Mouse (Mus musculus) MEL (cell line): ENCODE data around the gene Zbed6. TPM values are rescaled to one million over a fixed set of nuclear protein-coding genes. Genes with fewer than 3 reads are reported as not detected.

ENCODE experiments used
- DNase-seq: peaks from one replicate; pipeline ENCODE4 v3.0.0; 2011; ENCODE audit warnings: low read depth, low spot score
- H3K27ac ChIP-seq: 2 replicates; pipeline ENCODE4 v1.5.1; 2012; ENCODE audit warnings: low read depth, mild to moderate bottlenecking, control low read depth, low read length, moderate library complexity; ENCODE audit not compliant: control insufficient read depth
- H3K27me3 ChIP-seq, 2 experiments: fragments of 150-350 bp in 1 of 2; sonication (generic) in 1 of 2; 2 replicates each; pipeline ENCODE4 v1.6.1; 2012; ENCODE audit warnings: low read length in 2 of 2, mild to moderate bottlenecking in 2 of 2, improper control_type of control experiment in 1 of 2, moderate library complexity in 1 of 2; ENCODE audit not compliant: insufficient read depth in 2 of 2, control insufficient read depth in 1 of 2
- H3K36me3 ChIP-seq, 2 experiments: 2 replicates each; pipeline ENCODE4 v1.6.1; 2012 to 2014; ENCODE audit warnings: low read length in 2 of 2, improper control_type of control experiment in 1 of 2, inconsistent platforms in 1 of 2, mild to moderate bottlenecking in 1 of 2; ENCODE audit not compliant: insufficient read depth in 2 of 2, control insufficient read depth in 1 of 2
- H3K4me1 ChIP-seq, 2 experiments: fragments of 150-350 bp in 1 of 2; sonication (generic) in 1 of 2; 2 replicates each; pipeline ENCODE4 v1.6.1; 2012; ENCODE audit warnings: low read length in 2 of 2, improper control_type of control experiment in 1 of 2, mild to moderate bottlenecking in 1 of 2; ENCODE audit not compliant: insufficient read depth in 2 of 2, control insufficient read depth in 1 of 2
- H3K4me3 ChIP-seq, 2 experiments: fragments of 150-350 bp in 1 of 2; sonication (generic) in 1 of 2; 2 replicates each; pipeline ENCODE4 v1.5.1; 2012; ENCODE audit warnings: low read depth in 2 of 2, low read length in 2 of 2, mild to moderate bottlenecking in 2 of 2, moderate library complexity in 2 of 2, control low read depth in 1 of 2, improper control_type of control experiment in 1 of 2; ENCODE audit not compliant: control insufficient read depth in 1 of 2, insufficient read depth in 1 of 2
- H3K79me2 ChIP-seq: 2 replicates; pipeline ENCODE4 v1.6.1; 2012; ENCODE audit warnings: mild to moderate bottlenecking, low read length, moderate library complexity; ENCODE audit not compliant: control insufficient read depth, poor library complexity, insufficient read depth
- H3K9ac ChIP-seq: 2 replicates; pipeline ENCODE4 v1.6.1; 2012; ENCODE audit warnings: low read depth, mild to moderate bottlenecking, control low read depth, low read length, moderate library complexity; ENCODE audit not compliant: control insufficient read depth, poor library complexity, severe bottlenecking
- H3K9me3 ChIP-seq: fragments of 150-350 bp; sonication (generic); replicated peaks from 2 replicates; pipeline ENCODE4 v1.6.1; 2012; ENCODE audit warnings: mild to moderate bottlenecking, low read length, improper control_type of control experiment, moderate library complexity; ENCODE audit not compliant: insufficient read depth
- CTCF ChIP-seq, 3 experiments: IDR thresholded peaks in 2 of 3; conservative IDR thresholded peaks in 1 of 3; 2 replicates each; pipeline ENCODE4 v1.5.1; 2011 to 2012; ENCODE audit warnings: low read length in 3 of 3, low read depth in 2 of 3, mild to moderate bottlenecking in 2 of 3, improper control_type of control experiment in 1 of 3, inconsistent platforms in 1 of 3, mixed read lengths in 1 of 3, moderate library complexity in 1 of 3; ENCODE audit not compliant: control insufficient read depth in 1 of 3, insufficient read depth in 1 of 3, poor library complexity in 1 of 3, severe bottlenecking in 1 of 3
- E2F4 ChIP-seq: IDR thresholded peaks from 2 replicates; pipeline ENCODE4 v1.6.1; 2011; ENCODE audit warnings: low read depth, low read length, improper control_type of control experiment, borderline replicate concordance
- ETS1 ChIP-seq: IDR thresholded peaks from 2 replicates; pipeline ENCODE4 v1.6.1; 2012; ENCODE audit warnings: low read depth, mild to moderate bottlenecking, inconsistent platforms, low read length, improper control_type of control experiment, moderate library complexity
- GABPA ChIP-seq: IDR thresholded peaks from 2 replicates; pipeline ENCODE4 v1.6.1; 2012; ENCODE audit warnings: low read depth, mild to moderate bottlenecking, inconsistent platforms, low read length, improper control_type of control experiment, moderate library complexity
- GATA1 ChIP-seq: IDR thresholded peaks from 2 replicates; pipeline ENCODE4 v1.6.1; 2011; ENCODE audit warnings: low read depth, low read length, improper control_type of control experiment
- MAFK ChIP-seq: IDR thresholded peaks from 2 replicates; pipeline ENCODE4 v1.6.1; 2011; ENCODE audit warnings: low read depth, mild to moderate bottlenecking, low read length, improper control_type of control experiment, borderline replicate concordance
- MEF2A ChIP-seq: IDR thresholded peaks from 2 replicates; pipeline ENCODE4 v1.6.1; 2014; ENCODE audit warnings: low read depth, mild to moderate bottlenecking, inconsistent platforms, low read length, improper control_type of control experiment; ENCODE audit not compliant: poor library complexity, insufficient replicate concordance, severe bottlenecking; ENCODE audit errors: extremely low read depth
- NELFE ChIP-seq: IDR thresholded peaks from 2 replicates; pipeline ENCODE4 v1.6.1; 2011; ENCODE audit warnings: low read depth, low read length, improper control_type of control experiment
- NRF1 ChIP-seq: IDR thresholded peaks from 2 replicates; pipeline ENCODE4 v1.6.1; 2014; ENCODE audit warnings: low read depth, mild to moderate bottlenecking, inconsistent platforms, low read length, improper control_type of control experiment, moderate library complexity; ENCODE audit not compliant: poor library complexity, insufficient read depth, severe bottlenecking
- POLR2A ChIP-seq, 2 experiments: IDR thresholded peaks; 2 replicates each; pipeline ENCODE4 v1.6.1; 2011 to 2012; ENCODE audit warnings: low read length in 2 of 2, mild to moderate bottlenecking in 2 of 2, control low read depth in 1 of 2, improper control_type of control experiment in 1 of 2, low read depth in 1 of 2, moderate library complexity in 1 of 2; ENCODE audit not compliant: control insufficient read depth in 1 of 2, insufficient read depth in 1 of 2, poor library complexity in 1 of 2
- POLR2AphosphoS5 ChIP-seq: IDR thresholded peaks from 2 replicates; pipeline ENCODE4 v1.6.1; 2012; ENCODE audit warnings: low read depth, borderline replicate concordance, mild to moderate bottlenecking, inconsistent platforms, low read length, moderate library complexity, mixed read lengths
- RCOR1 ChIP-seq: IDR thresholded peaks from 2 replicates; pipeline ENCODE4 v1.6.1; 2012; ENCODE audit warnings: low read depth, mild to moderate bottlenecking, inconsistent platforms, low read length, improper control_type of control experiment
- SIN3A ChIP-seq: IDR thresholded peaks from 2 replicates; pipeline ENCODE4 v1.6.1; 2012; ENCODE audit warnings: low read length, improper control_type of control experiment, inconsistent platforms
- SMC3 ChIP-seq: IDR thresholded peaks from 2 replicates; pipeline ENCODE4 v1.6.1; 2011; ENCODE audit warnings: low read depth, low read length, improper control_type of control experiment
- TAL1 ChIP-seq: IDR thresholded peaks from 2 replicates; pipeline ENCODE4 v1.6.1; 2012; ENCODE audit warnings: mild to moderate bottlenecking, inconsistent platforms, low read length, moderate library complexity, mixed read lengths
- UBTF ChIP-seq: IDR thresholded peaks from 2 replicates; pipeline ENCODE4 v1.6.1; 2012; ENCODE audit warnings: low read depth, mild to moderate bottlenecking, inconsistent platforms, low read length, improper control_type of control experiment, moderate library complexity, borderline replicate concordance; ENCODE audit not compliant: insufficient read depth
- USF2 ChIP-seq, 2 experiments: IDR thresholded peaks; 2 replicates each; pipeline ENCODE4 v1.6.1; 2011 to 2012; ENCODE audit warnings: improper control_type of control experiment in 2 of 2, low read length in 2 of 2, borderline replicate concordance in 1 of 2, inconsistent platforms in 1 of 2, low read depth in 1 of 2, mild to moderate bottlenecking in 1 of 2; ENCODE audit not compliant: insufficient read depth in 1 of 2
- ZMIZ1 ChIP-seq: IDR thresholded peaks from 2 replicates; pipeline ENCODE4 v1.6.1; 2012; ENCODE audit warnings: low read depth, mild to moderate bottlenecking, inconsistent platforms, low read length, improper control_type of control experiment, moderate library complexity
- ZNF384 ChIP-seq: IDR thresholded peaks from 2 replicates; pipeline ENCODE4 v1.6.1; 2012; ENCODE audit warnings: low read depth, mild to moderate bottlenecking, inconsistent platforms, low read length, improper control_type of control experiment
- polyA plus RNA-seq, 2 experiments: library from polyadenylated mRNA; stranded (reverse) in 1 of 2; unstranded in 1 of 2; fragments of >175 nt in 1 of 2; fragments of >200 nt in 1 of 2; gene quantifications; 2 replicates each; pipeline versions ENCODE4 v1.2.1 to v1.2.4; 2012; ENCODE audit warnings: low replicate concordance in 2 of 2, low read depth in 1 of 2; ENCODE audit not compliant: insufficient read length in 2 of 2, insufficient read depth in 1 of 2, missing spikeins in 1 of 2
- total RNA-seq: library from RNA; depleted of rRNA; stranded (reverse); fragments of 300-350 nt; gene quantifications from 2 replicates; pipeline ENCODE4 v1.2.3, GENCODE M21; 2012

Gene Zbed6
- total and polyA plus RNA-seq, 3 experiments = 1.4 to 48.2 (median 2.4) TPM

DNA sequence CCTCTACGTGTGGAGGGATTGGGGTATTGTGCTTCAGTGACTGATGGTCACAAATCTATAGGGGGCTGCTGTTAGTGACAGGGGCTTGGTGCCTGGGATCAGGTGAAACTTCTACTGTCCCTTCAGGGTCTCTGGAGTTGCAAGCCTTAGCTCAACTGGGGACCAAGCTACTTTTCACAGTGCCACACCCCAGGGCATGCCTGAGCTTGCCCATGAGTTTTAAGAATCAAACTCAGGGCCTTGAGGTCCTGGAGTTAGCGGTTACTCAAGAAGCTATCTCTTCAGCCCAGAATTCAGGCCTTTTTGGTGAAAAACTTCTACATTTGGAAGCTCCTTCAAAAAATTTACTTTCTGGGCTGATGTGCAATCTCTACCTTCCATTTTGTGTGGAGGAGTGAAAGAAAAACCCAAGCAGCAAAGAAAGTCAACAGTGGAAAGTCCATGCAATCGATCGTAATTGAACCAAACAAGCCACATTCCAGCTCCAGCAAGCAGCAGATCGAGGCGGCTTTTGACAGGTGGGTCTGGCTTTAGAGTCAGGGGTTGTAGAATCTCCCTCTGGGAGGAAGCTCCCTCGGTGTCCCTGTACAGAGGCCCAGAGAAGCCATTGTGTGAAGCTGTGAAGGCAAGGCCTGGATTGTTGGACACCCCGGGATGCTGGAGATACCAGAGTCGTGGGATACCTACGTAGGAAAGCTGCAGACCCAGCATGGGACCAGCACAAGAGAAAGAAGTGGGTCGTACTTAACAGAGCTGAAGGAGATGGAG is 3.7 kb upstream of the Zbed6 start:
- H3K36me3 ChIP-seq = peaks cover 0 to 12% of the 10 kb centered on the region in 2 experiments; a peak in 2 of 4 replicates
- DNase-seq = no peak
- H3K4me1 ChIP-seq = peaks cover 3 to 5% of the 10 kb centered on the region in 2 experiments; a peak in 2 of 4 replicates
- H3K79me2 ChIP-seq = peaks cover 17% of the 10 kb centered on the region
- no peaks in the 10 kb centered on the region for H3K27me3 ChIP-seq
- no peak overlapping the region for H3K4me3 ChIP-seq
- H3K27ac ChIP-seq = no peak overlapping the region
- H3K9me3 ChIP-seq = no peaks in the 10 kb centered on the region
- no peak overlapping the region for H3K9ac ChIP-seq
- TF ChIP-seq MAFK = no peak
- TF ChIP-seq ZNF384 = no peak
- TF ChIP-seq UBTF = no peak
- no peak for TF ChIP-seq SMC3
- TF ChIP-seq RCOR1 = no peak
- no peak for TF ChIP-seq POLR2A (IDR thresholded peaks at IDR 0.05; ENCODE audit: control insufficient read depth in 1 of 2, insufficient read depth in 1 of 2, low read depth in 1 of 2, low read length in 2 of 2, poor library complexity in 1 of 2)
- no peak for TF ChIP-seq POLR2AphosphoS5
- TF ChIP-seq ETS1 = no peak
- TF ChIP-seq E2F4 = no peak
- no peak for TF ChIP-seq TAL1
- no peak for TF ChIP-seq SIN3A
- no peak for TF ChIP-seq GABPA
- no peak for TF ChIP-seq NRF1

DNA sequence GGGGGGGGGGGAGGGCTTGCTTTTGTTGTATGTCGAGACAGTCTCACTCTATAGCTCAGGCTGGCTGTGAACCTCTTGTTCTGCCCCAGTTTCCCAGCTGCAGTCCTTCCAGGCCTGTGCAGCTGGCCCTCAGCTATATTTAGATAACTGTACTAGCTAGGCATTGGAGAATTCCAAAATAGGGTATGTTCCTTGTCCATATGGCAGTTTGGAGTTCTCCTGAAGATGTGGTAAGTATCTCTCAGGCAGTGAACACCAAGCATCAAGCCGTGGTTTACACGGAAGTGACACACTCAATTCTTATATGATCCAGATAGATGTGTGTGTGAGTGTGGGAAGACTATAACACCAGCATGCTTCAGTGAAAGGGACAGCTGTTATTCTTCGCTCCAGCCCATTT is 2.7 kb upstream of the Zbed6 start:
- TF ChIP-seq POLR2AphosphoS5 (no peak), MEF2A (no peak), GATA1 (no peak), CTCF (IDR thresholded peaks at IDR 0.05 in 2 of 3, conservative IDR thresholded peaks at IDR 0.05 in 1 of 3; ENCODE audit: control insufficient read depth in 1 of 3, insufficient read depth in 1 of 3, low read depth in 2 of 3, low read length in 3 of 3, poor library complexity in 1 of 3, severe bottlenecking in 1 of 3) (no peak), NELFE (no peak), ZMIZ1 (no peak), USF2 (IDR thresholded peaks at IDR 0.05; ENCODE audit: borderline replicate concordance in 1 of 2, insufficient read depth in 1 of 2, low read depth in 1 of 2, low read length in 2 of 2) (no peak), UBTF (no peak), GABPA (no peak)
- Histone ChIP-seq H3K79me2 (peaks cover 26% of the 10 kb centered on the region), H3K9ac (no peak overlapping the region), H3K27ac (no peak overlapping the region), H3K4me1 (peaks cover 3 to 14% of the 10 kb centered on the region in 2 experiments; a peak in 3 of 4 replicates), H3K27me3 (no peaks in the 10 kb centered on the region), H3K9me3 (no peaks in the 10 kb centered on the region), H3K36me3 (peaks cover 0 to 21% of the 10 kb centered on the region in 2 experiments; a peak in 2 of 4 replicates), H3K4me3 (no peak overlapping the region)
- DNase-seq = no peak
